Mouse (Mus musculus): ENCODE data around the gene Prkar2a.

Prkar2a gene

DNA sequence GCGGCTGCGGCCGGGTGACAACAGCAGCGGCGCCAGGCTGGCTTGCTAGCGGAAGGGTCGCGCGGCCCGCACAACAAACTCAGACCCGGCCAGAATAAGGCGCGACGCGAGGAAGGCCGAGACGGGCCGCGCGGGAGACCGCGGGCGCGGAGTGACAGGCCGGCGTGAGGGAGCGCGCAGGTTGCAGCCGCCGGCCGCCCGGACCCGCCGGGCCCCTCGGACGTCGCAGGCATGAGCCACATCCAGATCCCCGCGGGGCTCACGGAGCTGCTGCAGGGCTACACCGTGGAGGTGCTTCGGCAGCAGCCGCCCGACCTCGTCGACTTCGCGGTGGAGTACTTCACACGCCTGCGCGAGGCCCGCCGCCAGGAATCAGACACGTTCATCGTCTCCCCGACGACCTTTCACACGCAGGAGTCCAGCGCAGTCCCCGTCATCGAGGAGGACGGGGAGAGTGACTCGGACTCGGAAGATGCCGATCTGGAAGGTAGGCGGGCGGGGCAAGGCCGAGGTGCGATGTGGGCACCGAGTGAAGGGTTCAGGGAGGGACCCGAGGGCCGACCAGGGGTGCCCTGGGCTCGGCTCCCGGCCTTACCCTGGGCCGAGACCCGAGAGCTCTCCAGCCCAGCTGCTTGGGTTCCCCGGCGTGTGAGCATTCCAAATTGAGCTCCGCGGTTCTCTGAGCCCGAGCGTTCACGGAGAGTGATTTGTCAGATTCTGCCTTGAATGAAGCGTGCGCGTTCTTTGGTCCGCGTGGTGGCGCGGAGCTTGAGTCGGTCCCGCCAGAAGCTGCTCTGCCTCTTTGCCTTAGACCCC is 3.3 kb downstream of the Prkar2a start:
- DNase-seq: peak; percentile 41 to 54

DNA sequence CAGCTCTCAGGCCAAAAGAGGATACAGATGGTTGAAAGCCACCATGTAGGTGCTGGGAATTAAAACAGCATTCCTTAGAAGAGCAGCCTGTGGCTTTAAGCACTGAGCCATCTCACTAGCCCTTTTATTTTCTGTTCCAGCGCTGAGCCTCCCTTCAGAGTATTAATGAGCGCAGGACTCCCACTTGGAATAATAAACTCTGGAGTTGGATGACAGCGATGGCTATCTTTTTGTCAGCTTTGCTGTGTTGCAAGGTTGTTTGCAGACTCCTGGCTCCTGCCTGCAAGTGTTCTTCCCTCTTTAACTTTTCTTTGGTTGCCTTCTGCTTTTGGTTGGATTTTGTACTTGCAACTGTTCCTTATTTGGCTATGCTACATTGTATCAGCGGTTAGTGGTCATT is 4.8 kb downstream of the Prkar2a start:
- DNase-seq: no peak

DNA sequence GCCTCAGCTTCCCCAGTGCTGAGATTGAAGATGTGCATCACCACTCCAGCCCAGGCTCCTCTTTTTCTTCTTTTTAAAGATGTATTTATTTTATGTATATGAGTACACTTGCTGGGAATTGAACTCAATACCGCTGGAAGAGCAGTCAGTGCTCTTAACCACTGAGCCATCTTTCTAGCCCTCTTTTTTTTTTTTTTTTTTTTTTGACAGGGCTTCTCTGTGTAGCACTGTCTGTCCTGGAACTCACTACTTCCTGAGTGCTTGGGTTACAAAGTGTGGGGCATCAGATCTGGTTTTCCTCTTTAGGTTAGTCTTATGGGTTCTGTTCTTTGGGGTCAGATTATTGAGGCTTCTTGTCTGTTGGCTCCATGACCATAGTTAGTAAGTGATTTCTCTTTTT is 5.4 kb downstream of the Prkar2a start:
- DNase-seq: no peak

DNA sequence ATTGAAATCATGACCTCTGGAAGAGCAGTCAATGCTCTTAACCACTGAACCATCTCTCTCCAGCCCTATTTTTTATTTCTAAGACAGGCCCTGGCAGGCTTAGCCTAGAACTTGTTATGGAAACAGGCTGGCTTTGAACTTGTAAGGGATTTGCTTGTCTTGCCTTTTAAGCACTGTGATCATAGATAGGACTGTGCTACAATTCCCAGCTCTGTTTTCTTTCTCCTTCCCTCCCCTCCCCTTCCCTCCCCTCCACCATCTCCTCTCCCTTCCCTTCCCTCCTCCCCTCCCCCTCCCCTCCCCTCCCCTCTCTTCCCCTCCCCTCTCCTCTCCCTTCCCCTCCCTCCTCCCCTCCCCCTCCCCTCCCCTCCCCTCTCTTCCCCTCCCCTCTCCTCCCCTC is 13.4 kb downstream of the Prkar2a start:
- DNase-seq: no peak

DNA sequence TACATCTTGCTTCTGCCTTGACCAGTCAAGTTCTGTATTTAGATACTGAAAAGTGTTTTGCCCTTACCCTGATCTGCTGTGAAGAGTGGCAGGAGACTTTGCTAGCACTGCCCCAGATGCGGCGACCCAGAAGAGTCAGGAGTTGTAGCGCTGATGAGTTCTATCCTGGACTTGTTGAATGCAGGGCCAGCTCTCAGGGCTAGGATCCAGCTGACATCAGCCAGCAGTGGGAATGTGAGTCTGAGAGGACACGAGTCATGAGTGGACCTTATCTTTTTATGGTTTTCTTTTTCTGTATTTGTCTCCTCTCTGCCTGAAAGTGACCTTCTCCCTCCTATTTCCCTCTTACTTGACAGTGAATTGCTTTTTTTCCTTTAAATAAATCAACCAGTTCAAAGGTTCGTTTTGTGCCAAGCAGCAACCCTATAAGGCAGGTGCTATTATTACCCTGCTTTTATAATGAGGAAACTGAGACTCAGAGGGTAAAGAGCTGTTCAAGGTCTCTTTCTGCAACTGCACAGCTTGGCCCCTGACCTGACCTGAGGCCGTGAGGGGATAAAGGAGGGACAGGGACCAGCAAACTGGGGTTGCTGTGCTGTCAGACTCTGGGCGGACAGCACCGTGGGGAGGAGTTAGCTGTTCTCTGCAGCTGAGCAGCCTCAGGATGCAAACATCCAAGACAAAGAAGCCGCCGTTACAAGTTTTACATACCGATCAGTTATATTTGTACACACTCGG is 14.4 kb downstream of the Prkar2a start:
- DNase-seq: no peak

GRCm38 (mm10) chr9:108704591-108704990 is 15.5 kb downstream of the Prkar2a start:
- DNase-seq: no peak

DNA sequence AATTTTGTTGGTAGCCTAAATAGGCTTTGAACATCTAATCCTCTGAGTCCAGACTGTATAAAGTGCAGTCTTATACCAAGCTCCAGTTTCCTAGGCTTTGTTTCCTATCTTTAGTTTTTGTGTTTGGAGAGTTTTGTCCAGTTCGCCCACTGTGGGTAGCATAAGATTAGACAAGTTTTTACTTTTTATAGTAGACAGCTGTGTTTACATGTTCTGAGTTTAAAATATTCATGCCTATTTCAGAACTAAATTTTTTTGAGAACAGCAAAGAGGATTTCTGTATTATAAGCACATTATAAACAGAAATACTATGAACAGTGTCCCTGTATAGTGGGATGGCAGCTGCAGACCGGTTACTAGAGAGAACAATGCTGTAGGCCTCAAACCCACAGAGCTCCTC is 18.1 kb downstream of the Prkar2a start:
- DNase-seq: no peak

DNA sequence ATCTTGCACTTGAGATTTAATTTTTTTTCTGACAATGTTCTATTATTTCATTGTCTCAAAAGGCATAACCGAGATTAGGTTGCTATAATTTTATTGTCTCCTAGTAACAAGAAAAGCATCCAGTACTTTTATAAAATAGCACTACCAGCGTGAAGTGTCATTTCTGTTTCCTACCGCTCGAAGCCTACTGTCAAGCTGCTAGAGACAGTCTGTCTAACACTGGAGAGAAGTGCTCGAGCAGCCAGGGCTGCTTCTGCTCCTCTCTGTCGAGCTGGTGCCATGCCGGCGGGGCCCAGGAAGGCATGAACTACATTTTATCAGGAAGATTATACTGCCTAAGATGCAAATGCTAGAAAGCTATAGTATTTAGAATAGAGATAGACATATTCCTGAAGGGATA is 19.7 kb downstream of the Prkar2a start:
- DNase-seq: no peak

DNA sequence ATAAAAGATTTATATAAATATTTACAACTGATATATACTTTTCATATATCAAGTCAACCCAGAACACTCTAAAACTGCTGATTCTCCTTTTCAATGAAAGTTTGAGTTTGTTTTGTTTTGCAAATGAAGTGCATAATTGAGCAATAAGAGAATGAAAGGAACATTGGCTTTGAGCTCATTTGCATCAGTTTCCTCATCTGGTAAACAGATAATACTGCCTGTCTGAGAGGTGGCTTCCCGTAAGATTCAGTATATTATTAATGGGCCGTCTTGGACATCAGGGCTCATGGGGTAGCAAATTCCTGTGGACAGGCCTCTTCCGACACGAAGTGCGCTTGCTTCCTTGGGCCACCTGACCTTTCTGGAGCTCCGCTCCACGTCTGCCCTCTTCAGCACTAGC is 21.7 kb downstream of the Prkar2a start:
- no peak for DNase-seq

DNA sequence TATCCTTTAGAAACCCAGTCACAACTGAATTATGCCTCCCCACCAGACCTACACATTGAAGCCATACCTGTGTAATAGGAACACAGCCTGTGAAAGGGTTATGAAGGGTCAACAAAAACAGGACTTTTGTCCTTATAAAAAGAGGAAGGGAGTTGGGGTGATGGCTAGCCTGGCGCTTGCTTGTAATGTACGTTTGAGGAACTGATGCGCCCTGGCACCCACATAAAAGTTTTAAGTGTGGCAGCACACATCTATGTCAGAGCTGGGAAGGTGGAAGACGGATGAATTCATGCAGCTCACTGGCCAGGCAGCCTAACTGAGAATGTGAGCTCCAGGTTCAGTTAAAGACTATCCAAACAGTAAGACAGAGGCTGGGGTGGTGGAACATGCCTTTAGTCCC is 27.1 kb downstream of the Prkar2a start:
- no peak for DNase-seq

DNA sequence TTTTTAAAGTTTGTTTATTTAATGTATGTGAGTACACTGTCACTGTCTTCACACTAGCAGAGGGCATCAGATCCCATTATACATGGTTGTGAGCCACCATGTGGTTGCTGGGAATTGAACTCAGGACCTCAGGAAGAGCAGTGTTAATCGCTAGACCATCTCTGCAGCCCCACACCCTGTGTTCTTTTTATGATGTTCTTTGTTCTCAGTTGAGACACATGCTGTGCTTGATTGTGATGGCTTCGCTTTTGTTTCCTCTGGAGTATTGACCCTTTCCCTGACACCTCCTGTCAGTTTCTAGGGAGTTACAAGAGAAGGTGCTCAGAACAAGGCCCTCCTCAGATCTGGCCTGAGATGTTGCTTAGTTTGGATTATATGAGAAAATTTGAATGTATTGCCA is 34.6 kb downstream of the Prkar2a start:
- no peak for DNase-seq

GRCm38 (mm10) chr9:108726116-108726515 is 37.0 kb downstream of the Prkar2a start:
- no peak for DNase-seq

DNA sequence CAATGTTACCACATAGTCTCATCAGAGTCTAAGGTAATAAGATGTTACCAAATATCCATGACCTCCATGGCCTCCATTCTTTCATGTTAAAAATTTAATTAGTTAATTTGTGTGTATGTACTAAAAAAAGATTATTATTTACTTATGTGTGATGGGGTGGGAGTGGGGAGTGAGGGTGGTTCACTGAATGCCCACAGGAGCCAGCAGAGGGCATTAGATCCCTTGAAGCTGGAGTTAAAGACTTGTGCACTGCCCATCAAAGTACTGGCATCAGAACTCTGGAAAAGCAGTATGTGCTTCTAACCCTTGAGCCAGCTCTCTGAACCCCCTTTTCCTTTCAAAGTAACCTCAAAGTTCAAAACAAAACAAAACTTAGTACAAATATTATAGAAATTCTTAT is 39.9 kb downstream of the Prkar2a start:
- DNase-seq: no peak

GRCm38 (mm10) chr9:108732462-108732861 is 43.3 kb downstream of the Prkar2a start:
- no peak for DNase-seq

DNA sequence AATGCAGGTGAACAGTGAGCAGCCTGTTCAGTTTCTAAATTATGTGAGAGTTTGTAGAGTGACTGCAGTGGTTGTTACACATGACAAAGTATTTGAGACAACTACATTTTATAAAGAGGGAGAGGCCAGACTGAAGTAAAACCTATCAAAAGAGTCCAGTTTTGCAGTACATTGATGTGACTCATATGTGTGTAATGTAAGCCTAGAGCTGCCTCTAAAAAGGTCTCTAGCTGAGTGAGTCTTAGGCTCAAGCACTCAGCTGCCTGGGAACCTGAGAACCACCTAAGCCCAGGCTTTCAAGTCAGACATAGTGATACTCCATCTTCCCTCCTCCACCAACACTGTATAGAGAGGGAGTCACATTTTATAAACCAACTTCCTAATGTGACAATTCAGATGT is 45.5 kb downstream of the Prkar2a start:
- no peak for DNase-seq

GRCm38 (mm10) chr9:108739239-108739638 is 50.1 kb downstream of the Prkar2a start:
- DNase-seq: no peak

- DNase-seq: no peak
Measured at GRCm38 (mm10) chr9:108740062-108740461, 50.9 kb downstream of the Prkar2a start.

DNA sequence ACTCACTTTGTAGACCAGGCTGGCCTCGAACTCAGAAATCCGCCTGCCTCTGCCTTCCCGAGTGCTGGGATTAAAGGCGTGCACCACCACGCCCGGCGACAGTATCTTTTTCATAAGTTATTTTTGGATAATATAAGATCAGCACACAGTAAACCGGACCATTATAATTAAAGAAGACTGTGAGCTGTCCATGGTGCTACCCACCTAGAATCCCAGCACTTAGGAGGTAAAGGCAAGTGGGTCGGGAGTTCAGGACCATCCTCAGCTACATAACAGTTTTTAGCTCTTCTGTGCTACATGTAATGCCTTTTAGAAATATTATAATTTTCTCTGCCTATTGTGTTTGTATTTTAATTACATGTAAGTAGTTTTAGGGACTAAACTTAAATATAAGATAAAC is 52.9 kb downstream of the Prkar2a start:
- no peak for DNase-seq

- DNase-seq: no peak
Measured at GRCm38 (mm10) chr9:108746876-108747499, 57.9 kb downstream of the Prkar2a start.

DNA sequence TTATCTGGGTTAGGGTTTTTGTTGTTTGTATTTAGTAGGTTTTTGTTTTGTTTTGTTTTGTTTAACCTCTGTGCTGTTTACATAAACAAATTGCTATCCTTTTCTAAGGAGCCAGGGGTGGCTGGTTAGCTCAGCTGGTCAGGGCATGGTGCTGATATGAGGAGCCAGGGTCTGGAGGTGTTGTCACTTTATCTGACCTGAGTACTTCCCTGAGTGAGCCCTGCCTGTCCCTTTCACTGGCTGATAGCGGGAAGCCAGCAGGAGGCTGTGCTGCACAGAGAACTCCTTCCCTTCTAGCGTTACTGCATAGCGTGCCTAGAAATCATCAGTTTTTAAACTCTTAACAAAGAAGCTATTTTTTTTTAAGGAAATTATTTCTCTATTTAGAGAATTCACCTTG is 58.6 kb downstream of the Prkar2a start:
- DNase-seq: no peak

- no peak for DNase-seq
Measured at GRCm38 (mm10) chr9:108748600-108749183, 59.6 kb downstream of the Prkar2a start.

DNA sequence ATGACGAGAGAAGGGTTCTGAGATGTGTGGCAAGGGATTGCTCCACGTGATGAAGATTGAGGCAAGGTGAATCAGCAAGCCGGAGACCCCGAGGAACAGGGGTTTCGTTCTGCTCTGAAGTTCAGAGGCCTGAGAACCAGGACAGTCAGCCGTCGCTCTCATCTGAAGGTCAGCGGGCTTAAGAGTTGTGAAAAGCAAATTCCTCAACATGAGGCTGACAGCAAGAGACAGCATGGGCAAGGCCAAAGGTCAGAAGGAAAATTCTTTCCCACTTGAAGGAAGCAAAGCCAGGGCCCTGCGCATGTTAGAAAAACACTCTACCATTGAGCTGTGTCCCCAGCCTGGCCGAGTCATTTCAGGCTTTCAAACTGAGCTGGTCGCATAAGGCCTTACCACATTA is 61.5 kb downstream of the Prkar2a start:
- peak; percentile 55 to 62 for DNase-seq

GRCm38 (mm10) chr9:108752142-108752920 is 63.2 kb downstream of the Prkar2a start:
- no peak for DNase-seq

Data from kidney, adult 8-10 months (tissue).